Mouse (Mus musculus) G1E (cell line): ENCODE measurements around the gene Prkcq.

Experiments used
- CTCF ChIP-seq: IDR thresholded peaks from 2 replicates; pipeline ENCODE4 v1.5.1; 2012; ENCODE audit warnings: low read depth, low read length, inconsistent platforms, mixed read lengths
- GATA2 ChIP-seq: IDR thresholded peaks from 2 replicates; pipeline ENCODE4 v1.6.1; 2012; ENCODE audit warnings: low read depth, low read length, inconsistent platforms, borderline replicate concordance
- TAL1 ChIP-seq: conservative IDR thresholded peaks from 2 replicates; pipeline ENCODE4 v1.6.1; 2012; ENCODE audit warnings: low read depth, low read length, inconsistent platforms, mixed read lengths

DNA sequence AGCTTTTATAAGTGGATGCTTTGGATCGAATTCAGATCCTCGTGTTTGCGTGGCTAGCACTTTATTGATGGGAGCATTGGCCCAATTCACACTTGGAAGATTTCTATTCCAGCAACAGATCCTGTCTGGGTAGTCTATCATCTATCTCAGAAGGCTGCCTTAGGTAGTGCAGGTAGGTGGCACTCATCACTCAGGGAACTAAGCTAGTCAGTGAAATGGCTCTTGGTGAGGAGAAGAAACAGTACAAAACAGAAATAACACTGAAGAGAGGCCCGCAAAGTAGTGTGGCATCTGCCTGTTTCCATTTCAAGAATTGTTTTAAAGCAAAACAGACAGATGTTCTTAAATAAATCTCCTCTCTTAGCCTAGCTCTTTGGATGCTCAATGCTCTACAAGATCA, 10.6 kb upstream of the Prkcq start:
- TF ChIP-seq CTCF (no peak), TAL1 (no peak), GATA2 (no peak)
